Mouse (Mus musculus) layer of hippocampus, adult 18-20 months (tissue): ENCODE measurements at regions not wholly inside any gene's neighbourhood (a gene's known extent, or its start where the extent isn't known, plus 50 kb on each side); places are given as distances from the start of the nearest gene placed in this dataset.
A peak's percentile ranks its signal among the peaks of the same experiment; 100 is the strongest.
"Not testable (repeated sequence)": the region's sequence is repeated elsewhere in the genome, so short reads cannot be mapped to it uniquely, and the experiment has no call there.

Experiments
- DNase-seq, 2 experiments: peaks; one replicate each; pipeline ENCODE4 v3.0.0; 2022; ENCODE audit warnings: low spot score in 2 of 2

DNA sequence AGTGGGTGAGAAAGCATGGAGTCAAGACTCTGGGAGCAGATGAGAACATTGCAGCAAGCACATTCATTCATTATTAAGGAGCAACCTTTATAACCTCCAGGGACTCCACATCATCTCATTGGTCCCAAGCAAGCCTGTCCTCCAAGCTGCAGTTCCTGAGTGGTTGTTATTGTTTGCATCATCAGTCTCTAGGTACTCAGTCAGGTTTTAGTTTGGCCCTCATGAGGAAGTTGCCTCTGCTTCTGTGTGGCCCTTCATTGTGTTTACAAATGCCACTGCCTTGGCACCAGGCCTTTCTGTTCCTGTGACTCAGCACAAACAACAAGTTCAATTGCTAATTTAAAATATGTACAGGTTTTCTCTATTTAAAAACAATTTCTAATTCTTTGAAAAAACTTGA is 323.8 kb upstream of the Pabpc4l start:
- DNase-seq: no peak

DNA sequence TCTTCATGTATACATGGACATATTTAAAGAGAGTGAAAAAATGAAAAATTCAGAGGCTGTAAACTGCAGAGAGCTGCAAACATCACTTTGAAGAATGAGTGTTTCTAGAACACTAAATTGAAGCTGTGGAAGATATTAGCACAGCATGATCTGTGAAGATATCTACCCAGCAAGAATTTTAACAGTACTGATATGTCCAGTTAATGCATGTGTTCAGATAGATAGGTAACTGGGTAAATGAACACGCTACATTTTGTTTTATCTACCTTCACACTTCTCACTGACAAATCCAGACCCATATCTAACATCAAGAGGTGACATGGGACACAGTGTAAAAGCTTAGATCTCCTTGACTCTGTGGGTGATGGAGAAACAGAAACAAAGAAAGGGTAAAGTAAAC is 316.9 kb upstream of the Pabpc4l start:
- no peak for DNase-seq

DNA sequence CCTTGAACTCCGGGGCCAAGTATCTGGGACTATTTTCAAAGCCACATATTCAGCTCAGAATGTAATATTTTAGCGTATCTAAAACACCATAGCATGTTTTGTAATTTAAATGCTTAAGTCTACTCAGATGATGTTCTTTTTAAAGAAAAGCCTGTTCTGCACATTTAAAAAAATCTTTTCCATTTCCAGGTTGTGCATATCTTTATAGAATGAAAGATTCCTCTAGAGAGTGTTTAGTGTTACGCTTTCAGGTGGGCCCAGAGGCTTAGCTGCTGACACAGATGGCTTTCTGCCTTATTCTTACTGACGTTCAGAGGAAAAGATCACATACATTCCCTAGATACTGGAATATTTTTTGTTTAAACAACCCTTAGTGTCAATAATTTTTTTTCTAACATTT is 310.5 kb upstream of the Pabpc4l start:
- no peak for DNase-seq

DNA sequence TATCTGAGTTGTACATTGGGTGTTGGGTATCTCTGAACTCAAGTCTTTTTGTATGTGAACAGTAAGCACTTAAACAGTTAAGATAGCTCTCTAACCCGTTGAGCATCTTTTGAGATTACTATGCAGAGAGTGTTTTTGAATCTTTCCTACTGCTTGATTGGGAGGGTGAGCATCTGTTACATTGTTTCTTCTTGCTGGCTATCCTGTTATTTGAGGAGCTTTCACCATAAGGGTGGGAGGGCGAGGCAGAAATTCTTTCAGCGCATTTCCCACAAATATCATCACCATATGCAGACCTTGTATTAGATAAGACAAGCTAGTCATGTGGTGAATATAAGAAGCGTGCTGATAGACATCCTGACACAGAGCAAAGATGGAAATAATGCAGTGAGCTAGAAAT is 279.7 kb upstream of the Pabpc4l start:
- DNase-seq: peak in 1 of 2 experiments; percentile 27

DNA sequence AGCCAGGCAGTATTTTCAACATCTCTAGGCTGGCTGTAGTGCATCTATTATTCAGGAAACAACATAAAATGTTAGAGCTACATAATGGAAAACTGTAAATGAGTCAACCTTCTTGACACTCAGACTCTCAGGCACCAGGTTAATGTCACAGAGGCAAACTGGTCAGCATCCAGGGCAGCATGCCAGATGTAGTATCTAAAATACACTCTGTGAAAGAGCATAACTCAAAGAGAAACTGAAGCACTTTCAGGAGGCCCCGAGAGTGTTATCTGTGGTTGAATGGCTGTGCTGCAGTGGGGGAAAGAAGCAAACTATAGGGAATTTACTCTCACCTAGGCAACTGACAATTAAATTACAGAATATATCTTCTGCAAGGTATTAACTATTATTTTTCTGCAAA is 253.6 kb upstream of the Pabpc4l start:
- no peak for DNase-seq

DNA sequence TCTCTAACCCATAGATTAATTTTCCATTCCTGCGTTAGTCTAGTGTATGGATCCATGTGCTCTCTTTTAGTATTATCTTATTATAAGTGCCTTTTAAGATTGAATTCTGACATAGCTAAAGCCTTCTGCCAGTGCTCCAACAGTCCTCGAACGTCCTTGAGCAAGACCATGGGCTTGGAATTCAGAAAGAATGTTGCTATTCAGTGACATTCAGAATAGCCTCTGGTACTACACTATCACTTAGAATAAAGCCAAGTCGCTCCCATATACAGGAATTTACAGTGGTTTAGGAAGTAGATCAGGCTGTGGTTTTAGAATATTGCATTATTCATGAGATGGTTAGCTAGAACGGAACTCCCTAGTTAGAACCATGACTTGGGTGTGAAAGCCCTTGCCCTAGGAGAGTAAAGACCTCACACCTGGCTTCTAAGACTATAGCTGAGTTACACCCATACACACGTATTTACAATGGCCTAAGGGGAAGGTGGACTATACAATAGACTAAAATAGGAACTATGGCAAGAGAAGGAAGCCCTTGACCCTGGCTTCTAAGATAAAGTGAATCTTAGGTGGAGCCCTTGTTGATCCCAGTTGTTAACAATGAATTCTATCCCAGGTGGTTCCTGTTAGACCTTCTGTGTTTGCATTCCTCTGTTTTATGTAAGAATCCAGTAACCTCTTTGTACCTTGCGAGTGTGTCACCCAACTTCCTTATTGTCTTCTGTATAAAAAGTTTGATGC is 239.8 kb upstream of the Pabpc4l start:
- not testable (repeated sequence) for DNase-seq
